Mouse (Mus musculus) CH12.LX (cell line): ENCODE data around the gene Olfr221. TPM values are rescaled to one million over a fixed set of nuclear protein-coding genes. Genes with fewer than 3 reads are reported as not detected.

Source experiments
- DNase-seq: peaks from one replicate; pipeline ENCODE4 v3.0.0-alpha.2; 2013; ENCODE audit errors: extremely low read depth
- H3K27ac ChIP-seq: 2 replicates; pipeline ENCODE4 v1.5.1; 2012; ENCODE audit warnings: low read depth, mild to moderate bottlenecking, control low read depth, moderate library complexity; ENCODE audit not compliant: insufficient read depth
- H3K27me3 ChIP-seq: replicated peaks from 2 replicates; pipeline ENCODE3; 2012; ENCODE audit warnings: inconsistent platforms
- H3K36me3 ChIP-seq, 2 experiments: replicated peaks in 1 of 2; 2 replicates each; pipeline versions ENCODE3 to v1.6.1; 2012; ENCODE audit warnings: inconsistent platforms in 1 of 2, low read length in 1 of 2, mild to moderate bottlenecking in 1 of 2, mixed read lengths in 1 of 2, moderate library complexity in 1 of 2; ENCODE audit not compliant: control insufficient read depth in 1 of 2, insufficient read depth in 1 of 2
- H3K4me1 ChIP-seq, 2 experiments: 2 replicates each; pipeline ENCODE4 v1.6.1; 2012; ENCODE audit warnings: inconsistent platforms in 1 of 2, moderate library complexity in 1 of 2; ENCODE audit not compliant: insufficient read depth in 2 of 2, control insufficient read depth in 1 of 2
- H3K4me2 ChIP-seq: 2 replicates; pipeline ENCODE4 v1.6.1; 2012; ENCODE audit warnings: low read depth, mild to moderate bottlenecking, control low read depth; ENCODE audit not compliant: poor library complexity, insufficient read depth, severe bottlenecking
- H3K4me3 ChIP-seq, 3 experiments: fragments of 150-350 bp in 1 of 3; sonication (generic) in 1 of 3; replicated peaks in 1 of 3; 2 replicates each; pipeline versions ENCODE3 to v1.5.1; 2011 to 2012; ENCODE audit warnings: low read depth in 2 of 3, low read length in 2 of 3, mild to moderate bottlenecking in 2 of 3, moderate library complexity in 2 of 3, control low read depth in 1 of 3, improper control_type of control experiment in 1 of 3, inconsistent platforms in 1 of 3, mixed read lengths in 1 of 3; ENCODE audit not compliant: poor library complexity in 1 of 3
- H3K79me2 ChIP-seq: replicated peaks from 2 replicates; pipeline ENCODE4 v1.6.1; 2012; ENCODE audit warnings: mild to moderate bottlenecking, moderate library complexity; ENCODE audit not compliant: control insufficient read depth, poor library complexity, insufficient read depth, severe bottlenecking; ENCODE audit errors: extremely low read depth
- H3K9ac ChIP-seq: 2 replicates; pipeline ENCODE4 v1.6.1; 2012; ENCODE audit warnings: low read depth, mild to moderate bottlenecking, control low read depth, moderate library complexity; ENCODE audit not compliant: insufficient read depth
- H3K9me3 ChIP-seq: replicated peaks from 2 replicates; pipeline ENCODE3; 2012; ENCODE audit warnings: low read length, inconsistent platforms, mixed read lengths
- BHLHE40 ChIP-seq: IDR thresholded peaks from 2 replicates; pipeline ENCODE4 v1.6.1; 2011; ENCODE audit warnings: mild to moderate bottlenecking, low read depth, low read length, improper control_type of control experiment
- CHD1 ChIP-seq: IDR thresholded peaks from 2 replicates; pipeline ENCODE4 v1.6.1; 2012; ENCODE audit warnings: low read depth, low read length, improper control_type of control experiment, inconsistent platforms
- CHD2 ChIP-seq: IDR thresholded peaks from 2 replicates; pipeline ENCODE4 v1.6.1; 2011; ENCODE audit warnings: low read length, improper control_type of control experiment
- CTCF ChIP-seq, 2 experiments: IDR thresholded peaks in 1 of 2; conservative IDR thresholded peaks in 1 of 2; 2 replicates each; pipeline ENCODE4 v1.5.1; 2011 to 2012; ENCODE audit warnings: low read depth in 2 of 2, low read length in 2 of 2, improper control_type of control experiment in 1 of 2, inconsistent platforms in 1 of 2, mild to moderate bottlenecking in 1 of 2, moderate library complexity in 1 of 2
- E2F4 ChIP-seq: IDR thresholded peaks from 2 replicates; pipeline ENCODE4 v1.6.1; 2011; ENCODE audit warnings: low read depth, low read length, improper control_type of control experiment; ENCODE audit not compliant: insufficient replicate concordance
- ELF1 ChIP-seq: IDR thresholded peaks from 2 replicates; pipeline ENCODE4 v1.6.1; 2014; ENCODE audit warnings: low read depth, mild to moderate bottlenecking, inconsistent platforms, low read length, improper control_type of control experiment
- EP300 ChIP-seq: IDR thresholded peaks from 2 replicates; pipeline ENCODE4 v1.6.1; 2011; ENCODE audit warnings: low read length, improper control_type of control experiment
- ETS1 ChIP-seq: conservative IDR thresholded peaks from 2 replicates; pipeline ENCODE4 v1.6.1; 2012; ENCODE audit warnings: low read depth, mild to moderate bottlenecking, inconsistent platforms, low read length, improper control_type of control experiment, moderate library complexity
- GABPA ChIP-seq: IDR thresholded peaks from 2 replicates; pipeline ENCODE4 v1.6.1; 2012; ENCODE audit warnings: low read depth, low read length, improper control_type of control experiment, inconsistent platforms; ENCODE audit not compliant: insufficient replicate concordance
- HCFC1 ChIP-seq: IDR thresholded peaks from 2 replicates; pipeline ENCODE4 v1.6.1; 2012; ENCODE audit warnings: low read depth, mild to moderate bottlenecking, inconsistent platforms, low read length, improper control_type of control experiment
- IRF4 ChIP-seq: IDR thresholded peaks from 2 replicates; pipeline ENCODE4 v1.6.1; 2014; ENCODE audit warnings: low read depth, mild to moderate bottlenecking, inconsistent platforms, low read length, improper control_type of control experiment
- JUN ChIP-seq: IDR thresholded peaks from 2 replicates; pipeline ENCODE4 v1.6.1; 2011; ENCODE audit warnings: low read depth, mild to moderate bottlenecking, low read length, improper control_type of control experiment, moderate library complexity; ENCODE audit not compliant: insufficient read depth
- JUND ChIP-seq: conservative IDR thresholded peaks from 2 replicates; pipeline ENCODE4 v1.6.1; 2011; ENCODE audit warnings: low read depth, low read length, improper control_type of control experiment
- KAT2A ChIP-seq: IDR thresholded peaks from 2 replicates; pipeline ENCODE4 v1.6.1; 2012; ENCODE audit warnings: low read length, improper control_type of control experiment, inconsistent platforms; ENCODE audit not compliant: insufficient replicate concordance
- MAFK ChIP-seq: IDR thresholded peaks from 2 replicates; pipeline ENCODE4 v1.6.1; 2011; ENCODE audit warnings: low read length, improper control_type of control experiment; ENCODE audit not compliant: insufficient replicate concordance
- MAX ChIP-seq: IDR thresholded peaks from 2 replicates; pipeline ENCODE4 v1.6.1; 2011; ENCODE audit warnings: low read length, improper control_type of control experiment
- MAZ ChIP-seq: IDR thresholded peaks from 2 replicates; pipeline ENCODE4 v1.6.1; 2012; ENCODE audit warnings: low read depth, mild to moderate bottlenecking, inconsistent platforms, low read length, improper control_type of control experiment, moderate library complexity
- MEF2A ChIP-seq: IDR thresholded peaks from 2 replicates; pipeline ENCODE4 v1.6.1; 2014; ENCODE audit warnings: low read depth, mild to moderate bottlenecking, inconsistent platforms, low read length, improper control_type of control experiment, borderline replicate concordance
- MXI1 ChIP-seq: IDR thresholded peaks from 2 replicates; pipeline ENCODE4 v1.6.1; 2011; ENCODE audit warnings: mild to moderate bottlenecking, low read depth, low read length, improper control_type of control experiment
- MYC ChIP-seq: IDR thresholded peaks from 2 replicates; pipeline ENCODE4 v1.6.1; 2011; ENCODE audit warnings: low read depth, mild to moderate bottlenecking, improper control_type of control experiment, low read length
- NELFE ChIP-seq: IDR thresholded peaks from 2 replicates; pipeline ENCODE4 v1.6.1; 2011; ENCODE audit warnings: low read depth, low read length, improper control_type of control experiment
- NRF1 ChIP-seq: IDR thresholded peaks from 2 replicates; pipeline ENCODE4 v1.6.1; 2014; ENCODE audit warnings: low read depth, mild to moderate bottlenecking, inconsistent platforms, low read length, improper control_type of control experiment, moderate library complexity
- PAX5 ChIP-seq: IDR thresholded peaks from 2 replicates; pipeline ENCODE4 v1.6.1; 2012; ENCODE audit warnings: low read length, inconsistent platforms, mixed read lengths
- POLR2A ChIP-seq: IDR thresholded peaks from 2 replicates; pipeline ENCODE4 v1.6.1; 2011; ENCODE audit warnings: low read depth, mild to moderate bottlenecking, improper control_type of control experiment, low read length
- POLR2AphosphoS2 ChIP-seq: IDR thresholded peaks from 2 replicates; pipeline ENCODE4 v1.6.1; 2011; ENCODE audit warnings: low read depth, low read length, improper control_type of control experiment
- RAD21 ChIP-seq: IDR thresholded peaks from 2 replicates; pipeline ENCODE4 v1.6.1; 2011; ENCODE audit warnings: low read depth, mild to moderate bottlenecking, low read length, improper control_type of control experiment, moderate library complexity
- RCOR1 ChIP-seq: conservative IDR thresholded peaks from 2 replicates; pipeline ENCODE4 v1.6.1; 2012; ENCODE audit warnings: low read depth, mild to moderate bottlenecking, inconsistent platforms, low read length, improper control_type of control experiment
- SIN3A ChIP-seq: IDR thresholded peaks from 2 replicates; pipeline ENCODE4 v1.6.1; 2012; ENCODE audit warnings: low read length, improper control_type of control experiment, inconsistent platforms
- SMC3 ChIP-seq: IDR thresholded peaks from 2 replicates; pipeline ENCODE4 v1.6.1; 2011; ENCODE audit warnings: low read depth, low read length, improper control_type of control experiment
- TBP ChIP-seq: conservative IDR thresholded peaks from 2 replicates; pipeline ENCODE4 v1.6.1; 2011; ENCODE audit warnings: low read depth, low read length, improper control_type of control experiment
- TCF12 ChIP-seq: IDR thresholded peaks from 2 replicates; pipeline ENCODE4 v1.6.1; 2014; ENCODE audit warnings: low read depth, mild to moderate bottlenecking, inconsistent platforms, low read length, improper control_type of control experiment
- UBTF ChIP-seq: IDR thresholded peaks from 2 replicates; pipeline ENCODE4 v1.6.1; 2012; ENCODE audit warnings: low read depth, mild to moderate bottlenecking, inconsistent platforms, low read length, improper control_type of control experiment, moderate library complexity
- USF1 ChIP-seq: IDR thresholded peaks from 2 replicates; pipeline ENCODE4 v1.6.1; 2014; ENCODE audit warnings: low read depth, mild to moderate bottlenecking, inconsistent platforms, low read length, improper control_type of control experiment
- USF2 ChIP-seq: conservative IDR thresholded peaks from 2 replicates; pipeline ENCODE4 v1.6.1; 2011; ENCODE audit warnings: low read depth, low read length, improper control_type of control experiment
- ZC3H11A ChIP-seq: IDR thresholded peaks from 2 replicates; pipeline ENCODE4 v1.6.1; 2012; ENCODE audit warnings: low read depth, mild to moderate bottlenecking, inconsistent platforms, low read length, improper control_type of control experiment
- ZKSCAN1 ChIP-seq: IDR thresholded peaks from 2 replicates; pipeline ENCODE4 v1.6.1; 2012; ENCODE audit warnings: low read depth, inconsistent platforms, low read length, improper control_type of control experiment, borderline replicate concordance
- ZMIZ1 ChIP-seq: IDR thresholded peaks from 2 replicates; pipeline ENCODE4 v1.6.1; 2012; ENCODE audit warnings: low read depth, mild to moderate bottlenecking, inconsistent platforms, low read length, improper control_type of control experiment
- ZNF384 ChIP-seq: IDR thresholded peaks from 2 replicates; pipeline ENCODE4 v1.6.1; 2012; ENCODE audit warnings: low read depth, low read length, improper control_type of control experiment, inconsistent platforms
- dilution Hi-C: fragments of 300-500 bp; cut with MboI; formaldehyde crosslinking; loops from 2 replicates; pipeline ENCODE4 v1.14.3; 2020; ENCODE audit warnings: low sequenced_read_pairs; ENCODE audit not compliant: extremely low pct_unique_long_range_greater_than_20kb, extremely low pct_ligation_motif_present
- in situ Hi-C: fragments of 300-500 bp; cut with MboI; formaldehyde crosslinking; loops from 3 replicates; pipeline ENCODE4 v1.14.3; 2019; ENCODE audit warnings: low sequenced_read_pairs, low pct_ligation_motif_present, low pct_unique_long_range_greater_than_20kb, mixed read lengths
- polyA plus RNA-seq: library from polyadenylated mRNA; unstranded; fragments of >175 nt; gene quantifications from 2 replicates; pipeline ENCODE4 v1.2.1, GENCODE M21; 2012; ENCODE audit warnings: low read depth; ENCODE audit not compliant: insufficient read length
- total RNA-seq, 2 experiments: library from RNA; depleted of rRNA; stranded (reverse); fragments of 300-350 nt in 1 of 2; fragments of >200 nt in 1 of 2; gene quantifications; 2 replicates each; pipeline ENCODE4 v1.2.3; 2012 to 2014

Olfr221 gene
- total and polyA plus RNA-seq, 3 experiments = not detected

- Histone ChIP-seq H3K27me3 (no peaks in the 10 kb centered on the region), H3K36me3 (peaks cover 0 to 7% of the 10 kb centered on the region in 2 experiments), H3K27ac (peak overlapping the region; percentile 98), H3K4me2 (peak overlapping the region; percentile 92), H3K9ac (peak overlapping the region; percentile 90), H3K4me3 (peak overlapping the region; percentile 62 to 80 (median 74))
- DNase-seq = peak; percentile 99
- dilution Hi-C loops = no loop called here
- TF ChIP-seq MXI1 = 0 out of 2 replicates have a peak, but pooled peaks have one; percentile 34
- TF ChIP-seq MEF2A = peak; percentile 85; the same call in 1 of the 2 replicates
- TF ChIP-seq ZKSCAN1 = no peak
- peak; percentile 16 for TF ChIP-seq MAX
- TF ChIP-seq ZC3H11A = no peak
- TF ChIP-seq USF1 = no peak
- TF ChIP-seq RAD21 = peak; percentile 92
- TF ChIP-seq UBTF = no peak
- TF ChIP-seq EP300 = peak; percentile 87
- TF ChIP-seq PAX5 = no peak
- TF ChIP-seq KAT2A = peak; percentile 60; the same call in 1 of the 2 replicates
- peak; percentile 88 for TF ChIP-seq POLR2A
- no peak for TF ChIP-seq USF2
- TF ChIP-seq CHD1 = no peak
- TF ChIP-seq TCF12 = peak; percentile 78
- no peak for TF ChIP-seq NRF1
- peak; percentile 57; the same call in 1 of the 2 replicates for TF ChIP-seq CHD2
- peak; percentile 91; the same call in 1 of the 2 replicates for TF ChIP-seq POLR2AphosphoS2
- peak; percentile 65 for TF ChIP-seq JUN
- peak; percentile 51 to 98 for TF ChIP-seq CTCF (conservative IDR thresholded peaks at IDR 0.05 in 1 of 2, IDR thresholded peaks at IDR 0.05 in 1 of 2; ENCODE audit: low read depth in 2 of 2, low read length in 2 of 2)
- TF ChIP-seq HCFC1 = peak; percentile 71
- TF ChIP-seq MYC = peak; percentile 68; the same call in 1 of the 2 replicates
- no peak for TF ChIP-seq RCOR1
- no peak for TF ChIP-seq GABPA
- TF ChIP-seq MAZ = peak; percentile 78
- TF ChIP-seq ZNF384 = peak; percentile 67
- peak; percentile 64; the same call in 1 of the 2 replicates for TF ChIP-seq TBP
- TF ChIP-seq BHLHE40 = peak; percentile 71; the same call in 1 of the 2 replicates
- peak; percentile 81; the same call in 1 of the 2 replicates for TF ChIP-seq NELFE
- TF ChIP-seq MAFK = no peak; the same call in 1 of the 2 replicates
- TF ChIP-seq ELF1 = peak; percentile 78
- TF ChIP-seq JUND = peak; percentile 49
- peak; percentile 85 for TF ChIP-seq SMC3
- TF ChIP-seq IRF4 = peak; percentile 82
- TF ChIP-seq E2F4 = no peak
- TF ChIP-seq ZMIZ1 = 0 out of 2 replicates have a peak, but pooled peaks have one; percentile 34
- peak; percentile 87 for TF ChIP-seq ETS1
- TF ChIP-seq SIN3A = peak; percentile 90
- TF ChIP-seq, all 38 proteins: peak for 26
- Histone ChIP-seq H3K9me3 (no peaks in the 10 kb centered on the region), H3K4me1 (peaks cover 17 to 35% of the 10 kb centered on the region in 2 experiments), H3K79me2 (no peaks in the 10 kb centered on the region; the same call in 1 of the 2 replicates)
- in situ Hi-C loops = loop anchor here (5.0 kb wide), 1 partner anchor 116 kb away; no protein-coding TSS in a partner anchor
Observed at GRCm38 (mm10) chr14:52022709-52023459, 19.4 kb downstream of the Olfr221 start.
